Mouse (Mus musculus): ENCODE results near the gene Gja5. TPM values are rescaled to one million over a fixed set of nuclear protein-coding genes. Genes with fewer than 3 reads are reported as not detected.

Gene Gja5
- polyA plus RNA-seq, 1 experiment: 0.95 TPM

DNA sequence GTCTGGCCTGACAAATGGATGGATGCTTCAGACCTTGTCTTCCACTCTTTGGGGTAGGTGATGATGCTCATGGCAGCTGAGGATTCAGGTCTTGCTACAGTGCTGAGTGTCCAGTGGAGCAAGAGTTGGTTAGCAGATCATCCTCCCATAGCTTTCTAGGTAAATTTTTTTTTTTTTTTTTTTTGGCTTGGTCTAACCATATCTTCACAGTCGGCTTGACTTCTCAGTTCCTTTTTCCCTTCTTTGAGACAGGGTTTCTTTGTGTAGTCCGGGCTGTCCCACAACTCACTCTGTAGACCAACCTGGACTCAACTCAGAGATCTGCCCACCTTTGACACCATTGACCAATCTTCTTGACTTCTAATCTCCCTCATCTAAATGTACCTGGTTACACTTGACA, 73.0 kb downstream of the Gja5 start:
- no peaks in the 10 kb centered on the region for H3K36me3 ChIP-seq (ENCODE audit: control insufficient read depth, insufficient read depth, low read length)
- no peaks in the 10 kb centered on the region for H3K27me3 ChIP-seq (ENCODE audit: control insufficient read depth, insufficient read depth, low read length)
- no peak overlapping the region for H3K4me3 ChIP-seq (ENCODE audit: extremely low read depth, insufficient read depth, insufficient read length)
- H3K4me1 ChIP-seq (ENCODE audit: control insufficient read depth, insufficient read depth, insufficient read length): no peaks in the 10 kb centered on the region
- WGBS: 62% methylated on average over 2 of the region's 2 CpGs
- H3K27ac ChIP-seq (ENCODE audit: insufficient read depth, low read length): no peak overlapping the region
- DNase-seq (ENCODE audit: low read depth in 1 of 2, low spot score in 2 of 2): no peak
- TF ChIP-seq POLR2A (IDR thresholded peaks at IDR 0.05; ENCODE audit: low read depth, low read length): no peak
- TF ChIP-seq CTCF (IDR thresholded peaks at IDR 0.05; ENCODE audit: extremely low read depth, insufficient read depth, insufficient read length, insufficient replicate concordance): no peak

DNA sequence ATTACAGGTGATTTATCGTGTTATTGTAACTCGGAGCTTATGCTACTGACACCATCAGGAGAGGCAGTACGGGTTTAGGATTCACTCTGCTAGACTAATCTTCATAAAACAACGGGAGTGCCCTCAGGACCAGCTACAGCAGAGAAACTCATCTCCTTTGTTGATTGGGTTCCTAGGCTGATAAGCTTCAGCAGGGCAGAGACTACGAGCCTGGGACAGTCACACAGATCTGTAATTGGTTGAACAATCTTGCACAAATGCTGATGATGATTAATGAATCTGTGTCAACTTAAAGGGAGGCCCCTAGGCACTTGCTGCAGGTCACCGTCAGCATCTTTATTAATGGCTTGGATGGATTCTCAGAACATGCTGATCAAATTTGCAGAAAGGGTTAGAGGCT, 74.0 kb downstream of the Gja5 start:
- TF ChIP-seq CTCF (IDR thresholded peaks at IDR 0.05; ENCODE audit: extremely low read depth, insufficient read depth, insufficient read length, insufficient replicate concordance) (no peak), POLR2A (IDR thresholded peaks at IDR 0.05; ENCODE audit: low read depth, low read length) (no peak)
- H3K27ac ChIP-seq (ENCODE audit: insufficient read depth, low read length): no peak overlapping the region
- no peaks in the 10 kb centered on the region for H3K4me1 ChIP-seq (ENCODE audit: control insufficient read depth, insufficient read depth, insufficient read length)
- H3K36me3 ChIP-seq (ENCODE audit: control insufficient read depth, insufficient read depth, low read length): no peaks in the 10 kb centered on the region
- H3K4me3 ChIP-seq (ENCODE audit: extremely low read depth, insufficient read depth, insufficient read length): no peak overlapping the region
- DNase-seq (ENCODE audit: low read depth in 1 of 2, low spot score in 2 of 2): no peak
- WGBS: 77% methylated on average over 6 of the region's 6 CpGs
- H3K27me3 ChIP-seq (ENCODE audit: control insufficient read depth, insufficient read depth, low read length): no peaks in the 10 kb centered on the region

DNA sequence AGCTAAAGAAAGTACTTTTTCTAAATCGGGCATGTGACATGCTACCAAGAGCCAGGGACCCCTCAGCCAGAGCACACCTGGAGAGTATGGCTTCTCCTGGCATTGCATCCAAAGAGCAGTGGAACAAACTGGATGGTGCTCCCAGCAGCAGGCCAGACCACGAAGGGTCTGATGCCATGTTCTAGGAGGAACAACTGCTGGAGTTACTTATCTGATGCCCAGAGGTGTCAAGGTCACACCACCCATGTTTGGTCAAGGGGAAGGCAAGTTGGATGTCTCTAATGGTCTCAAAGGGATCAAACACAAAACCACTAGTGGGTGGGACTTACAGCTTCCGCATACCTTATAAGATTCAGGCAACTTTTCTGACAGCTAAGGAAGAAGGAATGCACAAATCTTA, 74.5 kb downstream of the Gja5 start:
- DNase-seq (ENCODE audit: low read depth in 1 of 2, low spot score in 2 of 2): no peak
- TF ChIP-seq POLR2A (IDR thresholded peaks at IDR 0.05; ENCODE audit: low read depth, low read length): no peak
- TF ChIP-seq CTCF (IDR thresholded peaks at IDR 0.05; ENCODE audit: extremely low read depth, insufficient read depth, insufficient read length, insufficient replicate concordance): no peak

DNA sequence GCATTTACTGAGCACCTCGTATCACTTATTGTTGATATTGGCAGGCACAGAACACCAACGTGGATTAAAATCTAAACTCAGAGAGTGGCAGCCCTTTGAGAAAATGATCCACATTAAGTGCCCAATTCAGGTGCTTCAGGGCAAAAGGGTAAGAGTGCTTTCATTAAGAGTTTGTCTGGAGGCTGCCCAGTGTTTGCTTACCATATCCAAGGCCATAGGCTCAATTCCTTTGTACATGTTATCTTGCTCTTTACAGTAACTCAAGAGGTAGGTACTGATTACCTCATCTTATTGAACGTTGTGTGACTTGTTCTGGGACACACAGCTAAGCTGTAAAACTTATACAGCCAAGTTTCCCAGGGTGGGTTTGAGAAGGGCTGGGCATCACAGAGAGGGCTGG, 77.3 kb downstream of the Gja5 start:
- Histone ChIP-seq H3K36me3 (ENCODE audit: control insufficient read depth, insufficient read depth, low read length) (no peaks in the 10 kb centered on the region), H3K27ac (ENCODE audit: insufficient read depth, low read length) (no peak overlapping the region), H3K27me3 (ENCODE audit: control insufficient read depth, insufficient read depth, low read length) (no peaks in the 10 kb centered on the region), H3K4me3 (ENCODE audit: extremely low read depth, insufficient read depth, insufficient read length) (no peak overlapping the region), H3K4me1 (ENCODE audit: control insufficient read depth, insufficient read depth, insufficient read length) (no peaks in the 10 kb centered on the region)
- 88% methylated on average over 3 of the region's 3 CpGs for WGBS
- TF ChIP-seq POLR2A (IDR thresholded peaks at IDR 0.05; ENCODE audit: low read depth, low read length): no peak
- TF ChIP-seq CTCF (IDR thresholded peaks at IDR 0.05; ENCODE audit: extremely low read depth, insufficient read depth, insufficient read length, insufficient replicate concordance): no peak
- DNase-seq (ENCODE audit: low read depth in 1 of 2, low spot score in 2 of 2): no peak

More for the DNA sequence above, 74.5 kb downstream of the Gja5 start:
- Histone ChIP-seq H3K27me3 (ENCODE audit: control insufficient read depth, insufficient read depth, low read length) (no peaks in the 10 kb centered on the region), H3K36me3 (ENCODE audit: control insufficient read depth, insufficient read depth, low read length) (no peaks in the 10 kb centered on the region), H3K4me3 (ENCODE audit: extremely low read depth, insufficient read depth, insufficient read length) (no peak overlapping the region), H3K27ac (ENCODE audit: insufficient read depth, low read length) (no peak overlapping the region), H3K4me1 (ENCODE audit: control insufficient read depth, insufficient read depth, insufficient read length) (no peaks in the 10 kb centered on the region)
- 91% methylated on average over 3 of the region's 3 CpGs for WGBS

DNA sequence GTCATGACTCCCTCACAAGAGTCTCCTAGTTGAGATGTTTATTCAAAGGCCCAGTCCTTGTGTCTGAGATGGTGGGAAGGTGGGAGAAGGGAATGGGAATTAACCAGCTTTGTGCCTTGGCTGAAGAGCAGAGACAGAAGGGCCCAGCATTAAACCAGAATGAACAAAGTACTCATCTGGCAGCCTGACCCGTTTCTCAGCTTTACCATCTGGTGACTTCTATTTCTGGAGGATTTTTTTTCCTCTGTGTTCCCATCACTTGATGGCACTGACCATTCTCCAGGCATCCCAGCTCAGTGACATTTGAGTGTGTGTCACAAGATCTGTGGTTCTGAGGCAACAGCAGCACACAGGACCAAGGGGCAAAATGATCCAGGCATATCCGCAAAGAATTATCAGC, 78.2 kb downstream of the Gja5 start:
- H3K4me1 ChIP-seq (ENCODE audit: control insufficient read depth, insufficient read depth, insufficient read length): no peaks in the 10 kb centered on the region
- no peak overlapping the region for H3K4me3 ChIP-seq (ENCODE audit: extremely low read depth, insufficient read depth, insufficient read length)
- H3K27ac ChIP-seq (ENCODE audit: insufficient read depth, low read length): no peak overlapping the region
- no peaks in the 10 kb centered on the region for H3K27me3 ChIP-seq (ENCODE audit: control insufficient read depth, insufficient read depth, low read length)
- no peak for TF ChIP-seq CTCF (IDR thresholded peaks at IDR 0.05; ENCODE audit: extremely low read depth, insufficient read depth, insufficient read length, insufficient replicate concordance)
- no peak for TF ChIP-seq POLR2A (IDR thresholded peaks at IDR 0.05; ENCODE audit: low read depth, low read length)
- no peak for DNase-seq (ENCODE audit: low read depth in 1 of 2, low spot score in 2 of 2)
- 92% methylated on average over 2 of the region's 2 CpGs for WGBS
- no peaks in the 10 kb centered on the region for H3K36me3 ChIP-seq (ENCODE audit: control insufficient read depth, insufficient read depth, low read length)

DNA sequence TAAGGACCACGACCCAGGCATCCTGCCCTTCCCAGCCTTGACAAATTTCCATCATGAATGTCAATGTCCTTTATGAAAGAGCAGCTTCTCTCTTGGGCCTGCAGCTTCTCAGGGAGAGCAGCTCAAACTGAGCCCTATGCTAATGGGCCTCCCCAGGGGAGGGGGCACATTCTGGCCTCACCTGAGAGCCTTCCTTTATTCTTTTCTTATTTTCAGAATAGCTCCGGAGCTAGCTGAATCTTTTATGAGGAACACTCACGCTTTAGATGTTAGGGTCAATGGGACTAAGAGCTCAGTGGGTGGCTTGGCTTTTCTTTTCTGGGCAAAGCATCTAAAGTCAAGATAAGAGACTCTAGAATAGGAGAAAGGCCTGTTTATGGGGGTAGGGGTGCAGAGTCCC, 88.0 kb downstream of the Gja5 start:
- no peak for DNase-seq (ENCODE audit: low read depth in 1 of 2, low spot score in 2 of 2)
- no peaks in the 10 kb centered on the region for H3K4me1 ChIP-seq (ENCODE audit: control insufficient read depth, insufficient read depth, insufficient read length)
- H3K27ac ChIP-seq (ENCODE audit: insufficient read depth, low read length): no peak overlapping the region
- no peak overlapping the region for H3K4me3 ChIP-seq (ENCODE audit: extremely low read depth, insufficient read depth, insufficient read length)
- 70% methylated on average over 3 of the region's 3 CpGs for WGBS
- H3K27me3 ChIP-seq (ENCODE audit: control insufficient read depth, insufficient read depth, low read length): no peaks in the 10 kb centered on the region
- no peak for TF ChIP-seq CTCF (IDR thresholded peaks at IDR 0.05; ENCODE audit: extremely low read depth, insufficient read depth, insufficient read length, insufficient replicate concordance)
- TF ChIP-seq POLR2A (IDR thresholded peaks at IDR 0.05; ENCODE audit: low read depth, low read length): no peak
- no peaks in the 10 kb centered on the region for H3K36me3 ChIP-seq (ENCODE audit: control insufficient read depth, insufficient read depth, low read length)

DNA sequence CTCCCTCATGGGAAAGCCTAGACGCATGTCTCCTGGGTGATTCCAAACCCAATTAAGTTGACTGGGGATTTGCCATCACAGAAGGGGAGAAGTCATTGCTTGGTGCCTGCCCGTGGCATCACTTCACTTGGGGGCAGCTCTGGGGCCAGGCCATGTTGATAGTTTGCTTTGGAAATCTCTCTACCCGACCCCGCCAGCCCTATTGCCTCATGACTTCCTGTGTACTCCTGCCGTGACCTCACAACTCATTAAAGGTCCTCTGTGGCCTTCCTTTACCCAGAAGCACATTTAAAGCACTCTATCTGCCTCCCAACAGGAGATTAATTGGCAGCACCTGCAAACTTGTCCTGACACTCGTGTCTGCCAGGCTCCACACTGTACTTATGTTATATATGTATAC, 93.3 kb downstream of the Gja5 start:
- H3K4me1 ChIP-seq (ENCODE audit: control insufficient read depth, insufficient read depth, insufficient read length): no peaks in the 10 kb centered on the region
- TF ChIP-seq CTCF (IDR thresholded peaks at IDR 0.05; ENCODE audit: extremely low read depth, insufficient read depth, insufficient read length, insufficient replicate concordance) (no peak), POLR2A (IDR thresholded peaks at IDR 0.05; ENCODE audit: low read depth, low read length) (no peak)
- H3K36me3 ChIP-seq (ENCODE audit: control insufficient read depth, insufficient read depth, low read length): no peaks in the 10 kb centered on the region
- H3K27me3 ChIP-seq (ENCODE audit: control insufficient read depth, insufficient read depth, low read length): no peaks in the 10 kb centered on the region
- 32% methylated on average over 6 of the region's 6 CpGs for WGBS
- no peak overlapping the region for H3K4me3 ChIP-seq (ENCODE audit: extremely low read depth, insufficient read depth, insufficient read length)
- no peak overlapping the region for H3K27ac ChIP-seq (ENCODE audit: insufficient read depth, low read length)
- DNase-seq (ENCODE audit: low read depth in 1 of 2, low spot score in 2 of 2): no peak
